Mouse (Mus musculus) forebrain, embryonic 12.5 days (tissue): ENCODE results near the gene Ermn. TPM values are rescaled to one million over a fixed set of nuclear protein-coding genes. Genes with fewer than 3 reads are reported as not detected.

ENCODE experiments used
- ATAC-seq: fragments of 200-750 bp; cut with Nextera tagmentation; 2 replicates; pipeline ENCODE4 v1.8.0; 2017; ENCODE audit warnings: moderate TSS enrichment; ENCODE audit not compliant: low FRiP score
- H3K27ac ChIP-seq: fragments of 300-500 bp; sonication (generic); 2 replicates; pipeline ENCODE4 v1.5.1; 2016; ENCODE audit warnings: mild to moderate bottlenecking
- H3K27me3 ChIP-seq: fragments of 300-500 bp; sonication (generic); 2 replicates; pipeline ENCODE4 v1.6.1; 2016; ENCODE audit warnings: mild to moderate bottlenecking
- H3K36me3 ChIP-seq: fragments of 300-500 bp; sonication (generic); replicated peaks from 2 replicates; pipeline ENCODE4 v1.6.1; 2016; ENCODE audit warnings: mild to moderate bottlenecking
- H3K4me1 ChIP-seq: fragments of 300-500 bp; sonication (generic); 2 replicates; pipeline ENCODE4 v1.6.1; 2016
- H3K4me2 ChIP-seq: fragments of 300-500 bp; sonication (generic); 2 replicates; pipeline ENCODE4 v1.6.1; 2016; ENCODE audit warnings: mild to moderate bottlenecking, moderate library complexity
- H3K4me3 ChIP-seq: fragments of 300-500 bp; sonication (generic); replicated peaks from 2 replicates; pipeline ENCODE4 v1.5.1; 2016; ENCODE audit warnings: mild to moderate bottlenecking
- H3K9ac ChIP-seq: fragments of 300-500 bp; sonication (generic); 2 replicates; pipeline ENCODE4 v1.6.1; 2016; ENCODE audit warnings: mild to moderate bottlenecking
- H3K9me3 ChIP-seq: fragments of 300-500 bp; sonication (generic); 2 replicates; pipeline ENCODE4 v1.6.1; 2016
- WGBS: fragments of 180-500 bp; shearing (Covaris S2); methylation state at CpG from one replicate; pipeline ENCODE4 v1.1.7; 2016; 5-methylcytosine and 5-hydroxymethylcytosine counted together
- polyA plus RNA-seq: library from polyadenylated mRNA; unstranded; fragments of >200 nt; fragmentation: Nextera tagmentation; extraction: Ambion mirVana; gene quantifications from 2 replicates; pipeline ENCODE4 v1.2.1, GENCODE M21; 2016

Gene Ermn
- polyA plus RNA-seq = 2.3 and 2.8 TPM in 2 replicates

DNA sequence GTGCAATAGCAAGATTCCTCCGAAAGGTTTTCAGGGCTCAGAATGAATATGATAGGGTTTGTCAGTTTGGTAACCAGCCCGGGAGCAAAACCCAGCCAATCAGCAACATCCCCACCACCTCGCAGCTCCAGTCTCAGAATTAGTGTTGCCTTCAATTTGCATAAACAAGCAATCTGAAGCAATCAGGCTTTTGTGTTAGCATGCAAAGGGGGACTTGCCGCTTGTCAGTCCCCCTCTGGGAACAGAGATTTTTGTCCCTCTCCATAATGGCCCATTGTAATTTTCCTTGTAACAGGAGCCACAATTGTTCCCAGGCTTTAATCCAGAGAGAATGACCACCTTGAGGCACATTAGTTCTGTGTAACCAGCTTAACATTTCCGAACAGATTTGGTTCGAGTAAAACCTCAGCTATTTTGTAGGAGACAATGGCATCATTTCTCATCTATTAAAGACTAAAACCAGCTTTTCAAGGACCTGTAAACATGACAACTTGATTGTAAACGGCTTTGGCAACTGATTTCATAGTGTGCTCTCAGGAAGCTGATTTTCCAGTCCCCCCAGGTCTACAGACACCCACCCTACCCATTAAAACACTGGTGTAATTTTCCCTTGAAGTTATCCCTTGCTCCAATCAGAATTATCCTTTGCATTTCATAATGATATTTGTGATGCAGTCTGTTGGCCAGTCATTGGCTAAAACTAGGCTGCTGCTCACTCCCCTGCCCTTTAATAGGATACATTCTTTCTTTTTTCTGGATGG lies at the start of gene Ermn:
Gene Ermn (minus strand): TSS at position 44 of the 761 bp plus-strand sequence.
- Histone ChIP-seq H3K4me1 (peaks cover 11% of the 10 kb centered on the region), H3K36me3 (no peaks in the 10 kb centered on the region), H3K27ac (peak within 1 kb of the TSS; percentile 31; the same call in 1 of the 2 replicates), H3K4me3 (0 out of 2 replicates have a peak within 1 kb of the TSS, but pooled peaks have one; percentile 4), H3K27me3 (0 out of 2 replicates have a peak, but pooled peaks cover 10% of the 10 kb centered on the region), H3K9me3 (no peaks in the 10 kb centered on the region), H3K9ac (no peak within 1 kb of the TSS), H3K4me2 (peak within 1 kb of the TSS; percentile 33)
- WGBS = 2% methylated on average over 7 of the region's 7 CpGs
- ATAC-seq = peak; percentile 88

GRCm38 (mm10) chr2:58094818-58095217 lies 42.2 kb upstream of the Ermn start:
- Histone ChIP-seq H3K4me1 (peaks cover 5% of the 10 kb centered on the region; the same call in 1 of the 2 replicates), H3K4me2 (no peak overlapping the region), H3K36me3 (no peaks in the 10 kb centered on the region), H3K27ac (no peak overlapping the region), H3K27me3 (no peaks in the 10 kb centered on the region), H3K4me3 (no peak overlapping the region), H3K9ac (no peak overlapping the region), H3K9me3 (no peaks in the 10 kb centered on the region)
- 7% methylated on average over 1 of the region's 1 CpGs for WGBS
- peak; percentile 60; the same call in 1 of the 2 replicates for ATAC-seq

GRCm38 (mm10) chr2:58086420-58086819 lies 33.8 kb upstream of the Ermn start:
- ATAC-seq = no peak

DNA sequence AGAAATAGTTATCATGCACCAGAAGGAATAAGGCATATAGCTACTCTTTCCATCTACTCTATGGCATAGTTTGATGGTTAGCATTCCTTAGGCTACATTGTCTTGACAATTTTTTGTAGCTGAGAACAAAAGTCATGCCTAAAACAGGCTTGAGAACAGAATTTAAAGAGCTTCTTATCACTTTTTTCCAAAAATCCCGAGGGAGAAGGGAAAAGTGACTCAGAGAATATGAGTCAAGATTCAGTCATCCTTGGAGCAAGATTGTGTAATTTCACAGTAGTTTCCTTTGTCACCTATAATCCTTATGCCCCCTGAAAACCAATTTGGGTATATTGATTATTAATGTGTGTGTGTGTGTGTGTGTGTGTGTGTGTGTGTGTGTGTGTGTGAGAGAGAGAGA lies 27.2 kb upstream of the Ermn start:
- Histone ChIP-seq H3K9ac (no peak overlapping the region), H3K27me3 (no peaks in the 10 kb centered on the region), H3K27ac (no peak overlapping the region), H3K9me3 (no peaks in the 10 kb centered on the region), H3K4me2 (no peak overlapping the region), H3K36me3 (no peaks in the 10 kb centered on the region), H3K4me3 (no peak overlapping the region), H3K4me1 (no peaks in the 10 kb centered on the region)
- WGBS = 64% methylated on average over 1 of the region's 1 CpGs
- ATAC-seq = no peak

More at GRCm38 (mm10) chr2:58086420-58086819, 33.8 kb upstream of the Ermn start:
- no peak overlapping the region for H3K27ac ChIP-seq
- no peak overlapping the region for H3K9ac ChIP-seq
- no peak overlapping the region for H3K4me3 ChIP-seq
- H3K4me2 ChIP-seq = no peak overlapping the region
- H3K36me3 ChIP-seq = no peaks in the 10 kb centered on the region
- no peaks in the 10 kb centered on the region for H3K9me3 ChIP-seq
- no peaks in the 10 kb centered on the region for H3K4me1 ChIP-seq
- 86% methylated on average over 1 of the region's 1 CpGs for WGBS
- H3K27me3 ChIP-seq = no peaks in the 10 kb centered on the region

- Histone ChIP-seq H3K4me1 (peaks cover 11% of the 10 kb centered on the region), H3K4me3 (no peak overlapping the region), H3K9ac (no peak overlapping the region), H3K27ac (no peak overlapping the region), H3K9me3 (no peaks in the 10 kb centered on the region), H3K4me2 (no peak overlapping the region), H3K27me3 (0 out of 2 replicates have a peak, but pooled peaks cover 9% of the 10 kb centered on the region), H3K36me3 (no peaks in the 10 kb centered on the region)
- ATAC-seq = peak; percentile 67
Measured at GRCm38 (mm10) chr2:58055383-58055782, 2.7 kb upstream of the Ermn start.

- no peaks in the 10 kb centered on the region for H3K9me3 ChIP-seq
- H3K4me3 ChIP-seq = no peak overlapping the region
- H3K4me1 ChIP-seq = no peaks in the 10 kb centered on the region
- H3K4me2 ChIP-seq = no peak overlapping the region
- no peaks in the 10 kb centered on the region for H3K36me3 ChIP-seq
- H3K9ac ChIP-seq = no peak overlapping the region
- WGBS = 76% methylated on average over 7 of the region's 7 CpGs
- no peak for ATAC-seq
- no peak overlapping the region for H3K27ac ChIP-seq
- H3K27me3 ChIP-seq = no peaks in the 10 kb centered on the region
Measured at GRCm38 (mm10) chr2:58041867-58042266, 10.8 kb downstream of the Ermn start.

DNA sequence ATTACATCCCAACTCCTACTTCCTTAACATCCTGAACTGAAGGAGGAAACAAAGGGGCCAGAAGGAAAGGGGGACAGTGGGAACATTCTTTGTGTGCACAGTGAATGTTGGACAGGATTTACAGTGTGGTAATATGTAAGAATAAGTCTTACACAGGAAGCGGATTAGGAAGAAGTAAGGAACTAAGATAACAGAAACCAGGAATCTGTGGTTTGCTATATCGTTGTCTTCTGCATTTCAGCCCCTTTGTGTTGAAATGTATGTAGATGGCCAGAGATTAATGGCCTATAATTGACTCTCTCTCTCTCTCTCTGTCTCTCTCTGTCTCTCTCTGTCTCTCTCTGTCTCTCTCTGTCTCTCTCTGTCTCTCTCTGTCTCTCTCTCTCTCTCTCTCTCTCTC lies 15.7 kb downstream of the Ermn start:
- H3K4me3 ChIP-seq = no peak overlapping the region
- no peaks in the 10 kb centered on the region for H3K36me3 ChIP-seq
- H3K4me2 ChIP-seq = no peak overlapping the region
- H3K27me3 ChIP-seq = no peaks in the 10 kb centered on the region
- no peak for ATAC-seq
- H3K4me1 ChIP-seq = no peaks in the 10 kb centered on the region
- H3K9ac ChIP-seq = no peak overlapping the region
- H3K9me3 ChIP-seq = no peaks in the 10 kb centered on the region
- H3K27ac ChIP-seq = no peak overlapping the region
- WGBS = 92% methylated on average over 2 of the region's 2 CpGs

DNA sequence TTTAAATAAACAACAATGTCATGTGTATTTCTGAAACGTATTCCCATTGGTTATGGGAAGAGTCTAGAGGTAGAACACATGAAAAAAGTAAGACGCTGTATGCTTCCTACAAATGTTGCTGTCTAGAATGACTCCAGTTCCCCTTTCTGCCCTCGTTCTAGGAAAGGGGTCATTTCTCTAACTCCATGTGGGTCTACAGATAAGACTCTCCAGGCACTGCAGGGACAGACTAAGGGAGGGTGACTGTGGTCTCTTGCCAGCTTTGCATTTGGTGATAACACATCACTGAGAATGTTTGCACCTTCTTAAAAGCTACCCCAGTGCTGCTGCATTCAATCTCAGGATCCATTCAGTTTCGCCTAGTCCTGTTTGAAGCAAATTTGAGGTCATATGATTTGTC lies 17.0 kb downstream of the Ermn start:
- Histone ChIP-seq H3K9ac (no peak overlapping the region), H3K27ac (no peak overlapping the region), H3K9me3 (no peaks in the 10 kb centered on the region), H3K4me3 (no peak overlapping the region), H3K27me3 (no peaks in the 10 kb centered on the region), H3K4me2 (no peak overlapping the region), H3K4me1 (no peaks in the 10 kb centered on the region), H3K36me3 (no peaks in the 10 kb centered on the region)
- 88% methylated on average over 4 of the region's 4 CpGs for WGBS
- no peak for ATAC-seq

DNA sequence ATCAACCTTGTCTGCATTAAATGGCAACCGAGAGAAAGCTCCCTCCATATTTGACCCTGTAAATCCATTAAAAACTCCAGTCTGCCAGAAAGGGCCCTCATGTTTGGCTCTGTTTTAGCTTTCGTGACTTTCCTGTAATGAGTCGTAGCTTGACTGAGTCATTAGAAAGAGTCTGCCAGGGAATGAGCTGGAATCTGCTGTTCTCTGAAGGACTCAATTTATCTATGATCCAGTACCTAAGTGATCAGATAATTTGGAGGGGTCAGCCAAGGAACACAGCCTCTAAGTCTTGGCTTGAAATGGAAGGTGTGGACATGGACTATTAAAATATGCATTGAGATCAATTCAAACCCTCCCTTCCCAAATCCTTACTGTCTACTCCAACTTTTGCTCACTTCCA lies 21.2 kb downstream of the Ermn start:
- Histone ChIP-seq H3K36me3 (no peaks in the 10 kb centered on the region), H3K4me1 (no peaks in the 10 kb centered on the region), H3K9me3 (no peaks in the 10 kb centered on the region), H3K4me2 (no peak overlapping the region), H3K27me3 (no peaks in the 10 kb centered on the region), H3K4me3 (no peak overlapping the region), H3K27ac (no peak overlapping the region), H3K9ac (no peak overlapping the region)
- no peak for ATAC-seq
- WGBS = 92% methylated on average over 3 of the region's 3 CpGs

DNA sequence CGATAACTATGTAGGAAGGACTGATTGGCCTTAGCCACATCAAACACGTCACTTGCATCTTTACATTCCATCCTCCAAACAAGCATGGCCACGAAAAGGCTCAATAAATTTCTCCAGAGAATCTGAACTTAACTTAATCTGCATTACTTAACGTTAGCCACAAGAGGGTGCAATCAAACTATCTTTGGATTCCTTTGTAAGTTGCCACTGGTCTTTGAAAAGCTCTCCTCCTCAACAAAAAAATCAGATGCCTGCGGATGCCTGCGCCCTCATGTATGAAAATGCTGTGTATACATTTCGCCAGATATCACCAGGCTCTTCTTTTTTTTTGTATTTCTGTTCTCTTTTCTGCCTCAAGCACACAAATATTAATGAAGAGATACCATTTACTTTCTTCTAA lies 23.3 kb downstream of the Ermn start:
- Histone ChIP-seq H3K4me1 (no peaks in the 10 kb centered on the region), H3K36me3 (no peaks in the 10 kb centered on the region), H3K27ac (no peak overlapping the region), H3K4me3 (no peak overlapping the region), H3K4me2 (no peak overlapping the region), H3K9me3 (no peaks in the 10 kb centered on the region), H3K9ac (no peak overlapping the region), H3K27me3 (no peaks in the 10 kb centered on the region)
- peak; percentile 63; the same call in 1 of the 2 replicates for ATAC-seq
- WGBS = 22% methylated on average over 7 of the region's 7 CpGs

- H3K4me2 ChIP-seq = no peak overlapping the region
- H3K9me3 ChIP-seq = no peaks in the 10 kb centered on the region
- no peak overlapping the region for H3K4me3 ChIP-seq
- H3K4me1 ChIP-seq = no peaks in the 10 kb centered on the region
- H3K27me3 ChIP-seq = no peaks in the 10 kb centered on the region
- no peak overlapping the region for H3K9ac ChIP-seq
- H3K27ac ChIP-seq = no peak overlapping the region
- H3K36me3 ChIP-seq = no peaks in the 10 kb centered on the region
- no peak for ATAC-seq
- WGBS = 90% methylated on average over 5 of the region's 5 CpGs
Measured at GRCm38 (mm10) chr2:58026740-58027139, 25.9 kb downstream of the Ermn start.

- Histone ChIP-seq H3K9ac (no peak overlapping the region), H3K4me3 (no peak overlapping the region), H3K4me2 (no peak overlapping the region), H3K27ac (no peak overlapping the region), H3K9me3 (no peaks in the 10 kb centered on the region), H3K27me3 (no peaks in the 10 kb centered on the region), H3K4me1 (no peaks in the 10 kb centered on the region), H3K36me3 (no peaks in the 10 kb centered on the region)
- ATAC-seq = no peak
- WGBS = 92% methylated on average over 6 of the region's 6 CpGs
Measured at GRCm38 (mm10) chr2:58023556-58023955, 29.1 kb downstream of the Ermn start.

GRCm38 (mm10) chr2:58007081-58007480 lies 45.6 kb downstream of the Ermn start:
- no peak for ATAC-seq
- Histone ChIP-seq H3K27me3 (no peaks in the 10 kb centered on the region), H3K9me3 (no peaks in the 10 kb centered on the region), H3K36me3 (no peaks in the 10 kb centered on the region), H3K4me1 (no peaks in the 10 kb centered on the region), H3K9ac (no peak overlapping the region), H3K4me2 (no peak overlapping the region), H3K4me3 (no peak overlapping the region), H3K27ac (no peak overlapping the region)
- WGBS = 87% methylated on average over 5 of the region's 5 CpGs
